Mouse (Mus musculus) cortical plate, adult 2 months (tissue): ENCODE measurements around the gene Edil3.

Experiments
- CTCF ChIP-seq: fragments of 200-500 bp; IDR thresholded peaks from 2 replicates; pipeline ENCODE4 v1.5.1; 2011; ENCODE audit warnings: mild to moderate bottlenecking, control low read depth, low read length; ENCODE audit not compliant: insufficient read depth; ENCODE audit errors: extremely low read depth
- POLR2A ChIP-seq: fragments of 200-500 bp; IDR thresholded peaks from 2 replicates; pipeline ENCODE4 v1.6.1; 2011; ENCODE audit warnings: mild to moderate bottlenecking, low read length, control low read depth; ENCODE audit not compliant: insufficient read depth; ENCODE audit errors: extremely low read depth

DNA sequence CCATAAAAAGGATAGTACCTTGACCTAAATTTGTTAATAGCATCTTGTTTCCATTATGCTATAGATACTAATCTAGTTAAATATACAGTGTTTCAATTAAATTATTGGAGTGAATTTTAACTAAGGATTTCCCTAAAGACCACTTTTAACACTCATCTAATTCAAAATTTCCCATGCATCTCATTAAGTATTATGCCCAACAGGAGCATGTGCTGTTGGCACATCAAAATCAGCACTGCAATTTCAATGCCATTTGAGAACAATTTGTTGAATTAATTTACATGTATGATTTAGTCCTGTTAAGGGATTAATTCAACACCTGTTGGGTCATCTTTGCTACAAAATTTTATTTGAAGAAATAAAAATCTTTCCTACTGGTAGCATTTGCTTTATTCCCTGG lies 191.2 kb downstream of the Edil3 start:
- TF ChIP-seq POLR2A (no peak), CTCF (no peak)
